Mouse (Mus musculus) left cerebral cortex, adult 11 months (tissue): ENCODE measurements around the gene Pax6.

Source experiments
- DNase-seq: peaks from one replicate; pipeline ENCODE4 v3.0.0; 2022; ENCODE audit warnings: low spot score

The Pax6 gene

DNA sequence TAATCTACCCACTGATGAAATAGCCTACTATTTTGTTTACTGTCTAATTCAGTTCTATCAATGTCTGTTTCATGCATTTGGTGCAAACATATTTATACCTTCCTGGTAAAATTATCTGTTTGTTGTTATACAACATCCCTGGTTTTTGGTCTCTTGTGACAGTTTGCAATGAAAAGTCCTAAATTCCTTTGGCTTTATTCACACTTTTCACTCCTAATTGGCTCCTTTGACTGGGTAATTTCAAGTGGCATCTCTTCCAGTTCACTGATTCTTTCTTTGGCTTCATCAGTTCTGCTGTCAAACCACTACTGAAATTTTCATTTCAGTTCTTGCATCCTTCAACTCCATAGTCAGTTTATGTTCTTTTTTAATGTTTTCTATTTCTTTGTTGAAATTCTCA, 67.5 kb downstream of the Pax6 start:
- no peak for DNase-seq

DNA sequence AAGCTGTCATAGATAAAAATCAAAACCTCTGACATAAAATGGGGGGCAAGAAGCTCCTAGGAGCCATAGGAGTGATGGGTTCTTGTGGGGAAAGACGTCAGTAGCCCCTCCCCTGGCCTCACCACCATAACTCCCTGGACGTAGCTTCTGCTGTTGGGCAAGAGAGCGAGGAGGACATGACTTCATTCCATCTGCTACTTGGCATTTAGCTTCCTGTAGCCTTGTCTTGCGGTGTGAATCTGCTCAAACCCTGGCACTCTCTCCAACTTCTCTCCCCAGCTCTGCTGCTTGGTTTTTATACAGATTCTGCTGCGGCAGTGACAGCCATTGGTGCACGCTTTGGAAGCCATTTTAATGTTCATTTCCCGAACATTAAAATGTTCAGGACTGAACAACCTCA, 78.2 kb downstream of the Pax6 start:
- no peak for DNase-seq
